Mouse (Mus musculus): Measurements from ENCODE around the gene Dnah3. TPM values are rescaled to one million over a fixed set of nuclear protein-coding genes. Genes with fewer than 3 reads are reported as not detected.

The Dnah3 gene
- polyA plus RNA-seq, 1 experiment from 2014 or later = not detected

DNA sequence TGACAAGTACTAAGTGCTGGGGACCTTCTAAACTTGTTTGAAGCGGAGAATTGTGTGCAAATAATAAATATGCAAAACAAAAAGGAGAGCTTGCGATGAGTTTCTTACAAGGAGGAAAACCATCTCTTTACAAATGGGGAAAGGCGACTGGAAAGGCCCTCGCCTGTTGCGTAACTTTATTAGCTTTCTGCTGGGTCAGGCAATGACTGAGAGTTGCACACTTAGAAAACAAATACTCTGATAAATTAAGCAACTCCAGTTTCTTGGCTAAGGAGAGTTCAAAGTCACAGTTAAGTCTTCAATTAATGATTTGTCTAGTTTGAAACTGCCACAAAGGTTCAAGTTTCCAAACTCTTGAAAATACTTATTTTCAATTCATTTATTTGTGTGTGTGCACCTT is 214.7 kb downstream of the Dnah3 start:
- H3K27ac ChIP-seq (replicated peaks) = no peak overlapping the region
- H3K27me3 ChIP-seq (ENCODE audit: low read depth, poor library complexity, severe bottlenecking) = no peaks in the 10 kb centered on the region
- no peak for DNase-seq (ENCODE audit: low spot score)
- H3K4me3 ChIP-seq = no peak overlapping the region
- no peaks in the 10 kb centered on the region for H3K4me1 ChIP-seq
- H3K9me3 ChIP-seq (replicated peaks) = no peaks in the 10 kb centered on the region
- peaks cover 27% of the 10 kb centered on the region for H3K36me3 ChIP-seq
- WGBS = 93% methylated on average over 5 of the region's 5 CpGs

DNA sequence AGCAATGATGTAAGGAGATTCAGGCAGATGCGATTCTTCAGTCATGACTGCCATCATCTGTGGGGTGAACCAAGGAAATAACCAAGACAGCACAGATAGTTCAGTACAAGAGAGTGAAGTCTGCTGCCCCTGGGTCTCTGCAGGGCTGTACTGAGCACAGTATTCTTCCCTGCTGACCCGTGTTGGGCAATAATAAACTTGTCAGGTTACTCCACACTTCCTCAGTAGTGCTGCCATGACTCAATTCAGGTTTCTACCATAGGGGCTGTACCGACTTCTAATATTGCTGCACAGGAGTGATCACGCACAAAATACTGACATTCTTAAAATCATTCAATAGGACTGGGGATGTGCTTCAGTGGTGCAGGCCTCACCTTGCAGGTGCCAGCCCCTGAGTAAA is 215.9 kb downstream of the Dnah3 start:
- Histone ChIP-seq H3K27me3 (ENCODE audit: low read depth, poor library complexity, severe bottlenecking) (no peaks in the 10 kb centered on the region), H3K36me3 (peaks cover 27% of the 10 kb centered on the region), H3K4me3 (no peak overlapping the region), H3K27ac (replicated peaks) (no peak overlapping the region), H3K4me1 (no peaks in the 10 kb centered on the region), H3K9me3 (replicated peaks) (no peaks in the 10 kb centered on the region)
- no peak for DNase-seq (ENCODE audit: low spot score)
- 97% methylated on average over 4 of the region's 4 CpGs for WGBS

DNA sequence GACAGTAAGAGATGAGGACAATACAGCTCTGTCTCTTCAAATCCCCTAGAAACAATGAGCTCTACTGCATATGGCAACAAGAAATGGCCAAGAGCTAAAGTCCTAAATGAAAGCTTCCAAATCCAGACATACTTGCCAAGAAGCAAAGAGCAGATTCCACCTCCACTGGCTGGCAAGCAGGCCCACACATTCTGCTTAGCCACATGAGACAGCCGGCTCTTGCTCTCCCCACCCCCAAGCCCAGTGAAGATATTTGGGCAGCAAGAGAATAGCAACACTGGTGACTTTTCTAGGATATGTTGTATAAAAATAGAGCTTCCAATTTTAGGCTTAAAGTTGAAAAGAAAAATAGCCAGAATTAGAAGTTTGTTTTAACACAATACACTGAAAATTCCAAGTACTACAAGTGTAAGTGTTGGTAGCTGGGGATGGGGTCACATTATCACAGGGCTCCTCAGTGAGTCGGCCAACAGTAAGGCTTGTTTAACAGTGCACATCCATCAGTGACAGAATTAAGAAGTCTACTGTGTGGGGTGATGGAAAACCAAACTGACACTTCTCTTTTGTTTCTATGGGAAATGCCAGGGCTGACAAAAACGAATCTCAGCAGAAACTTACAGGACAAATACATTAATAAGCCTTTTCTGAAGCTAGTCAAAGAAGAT is 219.2 kb downstream of the Dnah3 start:
- Histone ChIP-seq H3K27ac (replicated peaks) (no peak overlapping the region), H3K4me3 (no peak overlapping the region), H3K36me3 (peaks cover 27% of the 10 kb centered on the region), H3K27me3 (ENCODE audit: low read depth, poor library complexity, severe bottlenecking) (no peaks in the 10 kb centered on the region), H3K4me1 (peaks cover 21% of the 10 kb centered on the region), H3K9me3 (replicated peaks) (no peaks in the 10 kb centered on the region)
- no peak for DNase-seq (ENCODE audit: low spot score)
- 72% methylated on average over 3 of the region's 3 CpGs for WGBS

DNA sequence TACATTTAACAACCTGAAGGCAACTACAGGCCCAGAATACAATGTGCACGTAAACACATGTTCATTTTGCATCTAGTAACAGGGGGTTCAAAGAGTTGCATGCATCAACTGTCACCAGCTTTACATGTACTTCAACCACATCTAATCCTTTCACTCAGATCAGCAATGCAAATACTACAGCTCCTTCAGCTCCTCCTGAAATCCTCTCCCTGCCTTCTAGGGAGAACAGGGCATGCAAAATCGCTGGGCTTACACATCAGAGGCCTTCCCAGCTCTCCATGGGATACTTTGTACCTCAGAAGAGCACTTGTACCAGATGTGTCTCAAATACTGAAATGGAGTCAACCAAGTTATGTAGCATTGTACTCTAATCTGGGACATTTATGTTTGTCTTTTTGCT is 222.0 kb downstream of the Dnah3 start:
- Histone ChIP-seq H3K4me1 (peaks cover 21% of the 10 kb centered on the region), H3K27me3 (ENCODE audit: low read depth, poor library complexity, severe bottlenecking) (no peaks in the 10 kb centered on the region), H3K27ac (replicated peaks) (no peak overlapping the region), H3K9me3 (replicated peaks) (no peaks in the 10 kb centered on the region), H3K4me3 (no peak overlapping the region), H3K36me3 (peaks cover 14% of the 10 kb centered on the region)
- DNase-seq (ENCODE audit: low spot score) = no peak
- WGBS = 31% methylated on average over 2 of the region's 2 CpGs

Other genes with a start within 250 kb of the Dnah3 start
- gene Lyrm1, start 199.4 kb downstream of the Dnah3 start, polyA plus RNA-seq (2016; fragmentation: Nextera tagmentation; extraction: Ambion mirVana) = 11.3 and 13.3 TPM in 2 replicates
- 13.1 and 15.7 TPM in 2 replicates for gene Dcun1d3, start 199.0 kb downstream of the Dnah3 start, polyA plus RNA-seq (2016; fragmentation: Nextera tagmentation; extraction: Ambion mirVana)
- 23.9 and 25.9 TPM in 2 replicates for gene Tmem159, start 7.1 kb upstream of the Dnah3 start, polyA plus RNA-seq (2016; fragmentation: Nextera tagmentation; extraction: Ambion mirVana)
- gene Zp2, start 50.0 kb upstream of the Dnah3 start, polyA plus RNA-seq (2016; fragmentation: Nextera tagmentation; extraction: Ambion mirVana) = not detected in 2 replicates
- gene Anks4b, start 78.6 kb upstream of the Dnah3 start, polyA plus RNA-seq (2016; fragmentation: Nextera tagmentation; extraction: Ambion mirVana) = not detected in 2 replicates
- gene Crym, start 106.8 kb upstream of the Dnah3 start, polyA plus RNA-seq (2016; fragmentation: Nextera tagmentation; extraction: Ambion mirVana) = 35.5 and 40.2 TPM in 2 replicates
- not detected in 2 replicates for gene Abca14, start 108.7 kb upstream of the Dnah3 start, polyA plus RNA-seq (2016; fragmentation: Nextera tagmentation; extraction: Ambion mirVana)
- gene Abca15, start 233.4 kb upstream of the Dnah3 start, polyA plus RNA-seq (2016; fragmentation: Nextera tagmentation; extraction: Ambion mirVana) = not detected in 2 replicates

All from midbrain, embryonic 10.5 days (tissue).